Mouse (Mus musculus): ENCODE data around the gene Plekhh2. TPM values are rescaled to one million over a fixed set of nuclear protein-coding genes. Genes with fewer than 3 reads are reported as not detected.
A peak's percentile ranks its signal among the peaks of the same experiment; 100 is the strongest.

Gene Plekhh2
- polyA plus RNA-seq, 1 experiment from 2014 or later = 1.5 TPM

DNA sequence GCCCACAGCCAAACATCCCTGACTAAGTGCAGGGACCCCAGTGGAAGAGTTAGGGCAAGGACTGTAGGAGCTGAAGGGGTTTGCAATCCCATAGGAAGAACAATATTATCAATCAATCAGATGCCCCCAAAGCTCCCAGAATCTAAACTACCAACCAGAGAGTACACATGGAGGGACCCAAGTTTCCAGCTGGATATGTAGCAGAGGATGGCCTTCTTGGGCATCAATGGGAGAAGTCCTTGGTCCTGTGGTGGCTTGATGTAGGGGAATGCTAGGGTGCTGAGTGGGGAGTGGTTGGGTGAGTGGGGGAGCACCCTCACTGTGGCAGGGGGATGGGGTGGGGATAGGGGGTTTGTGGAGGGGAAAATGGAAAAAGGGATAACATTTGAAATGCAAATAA lies 8.4 kb downstream of the Plekhh2 start:
- ATAC-seq (ENCODE audit: low read depth) = no peak

DNA sequence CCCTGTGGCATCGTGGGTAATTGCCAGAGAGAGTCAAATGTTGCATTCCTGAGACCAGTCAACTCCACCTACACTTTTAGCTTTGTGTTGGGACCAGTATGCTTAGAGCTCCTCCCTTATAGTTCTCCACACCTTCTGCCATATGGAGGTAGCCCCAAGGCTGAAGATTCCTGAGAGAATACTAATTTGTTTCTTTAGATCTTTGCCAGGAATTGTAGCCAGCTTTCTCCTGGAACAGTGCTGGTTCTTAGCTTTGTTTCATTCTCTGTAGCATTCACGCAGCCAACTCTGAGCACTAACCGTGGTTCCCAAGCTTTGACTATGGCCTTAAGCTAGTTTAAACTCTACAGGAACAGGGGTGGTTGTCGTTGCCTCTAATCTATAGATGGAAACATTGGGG lies 17.7 kb downstream of the Plekhh2 start:
- Histone ChIP-seq H3K4me3 (no peak overlapping the region), H3K27me3 (no peaks in the 10 kb centered on the region), H3K27ac (replicated peaks) (no peak overlapping the region), H3K4me2 (no peak overlapping the region), H3K9me3 (no peaks in the 10 kb centered on the region), H3K9ac (no peak overlapping the region), H3K4me1 (replicated peaks) (peaks cover 20% of the 10 kb centered on the region), H3K36me3 (no peaks in the 10 kb centered on the region)
- no peak for ATAC-seq (ENCODE audit: low read depth)
- WGBS = 81% methylated on average over 4 of the region's 4 CpGs

More for the DNA sequence above, 8.4 kb downstream of the Plekhh2 start:
- Histone ChIP-seq H3K27me3 (no peaks in the 10 kb centered on the region), H3K9ac (no peak overlapping the region), H3K4me3 (no peak overlapping the region), H3K9me3 (no peaks in the 10 kb centered on the region), H3K27ac (replicated peaks) (no peak overlapping the region), H3K36me3 (no peaks in the 10 kb centered on the region), H3K4me2 (no peak overlapping the region), H3K4me1 (replicated peaks) (no peaks in the 10 kb centered on the region)

DNA sequence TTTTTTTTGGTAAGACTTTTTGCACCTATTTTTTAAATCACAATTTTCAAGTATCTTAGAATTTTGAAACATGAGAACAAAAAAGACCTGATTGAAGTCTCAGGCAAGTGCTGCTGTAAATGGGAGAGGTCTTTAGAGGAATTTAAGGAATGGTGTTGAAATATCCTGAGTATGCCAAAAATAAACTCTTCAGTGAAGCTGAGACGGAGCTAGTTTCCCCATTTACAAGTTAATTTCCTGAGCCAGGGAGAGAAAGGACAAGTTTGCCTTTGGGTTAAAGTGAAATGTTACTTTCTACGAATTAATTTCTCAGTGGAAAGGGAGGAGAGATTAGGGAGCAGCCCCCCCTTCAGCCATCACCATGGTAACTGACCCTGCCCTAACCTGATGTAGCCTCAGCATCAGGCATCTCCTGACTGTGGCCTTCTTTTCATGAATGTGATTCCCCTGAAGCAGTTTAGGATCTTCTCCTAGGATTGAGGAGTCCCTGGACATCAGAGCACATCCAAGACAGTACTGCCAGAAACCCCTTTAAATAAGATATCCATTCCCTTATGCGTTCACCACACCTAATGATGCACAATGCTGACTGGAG lies 18.6 kb downstream of the Plekhh2 start:
- no peak overlapping the region for H3K4me3 ChIP-seq
- H3K4me2 ChIP-seq = no peak overlapping the region
- H3K36me3 ChIP-seq = no peaks in the 10 kb centered on the region
- WGBS = 68% methylated on average over 3 of the region's 3 CpGs
- H3K9me3 ChIP-seq = no peaks in the 10 kb centered on the region
- no peak for ATAC-seq (ENCODE audit: low read depth)
- no peak overlapping the region for H3K9ac ChIP-seq
- peaks cover 20% of the 10 kb centered on the region for H3K4me1 ChIP-seq (replicated peaks)
- no peaks in the 10 kb centered on the region for H3K27me3 ChIP-seq
- no peak overlapping the region for H3K27ac ChIP-seq (replicated peaks)

DNA sequence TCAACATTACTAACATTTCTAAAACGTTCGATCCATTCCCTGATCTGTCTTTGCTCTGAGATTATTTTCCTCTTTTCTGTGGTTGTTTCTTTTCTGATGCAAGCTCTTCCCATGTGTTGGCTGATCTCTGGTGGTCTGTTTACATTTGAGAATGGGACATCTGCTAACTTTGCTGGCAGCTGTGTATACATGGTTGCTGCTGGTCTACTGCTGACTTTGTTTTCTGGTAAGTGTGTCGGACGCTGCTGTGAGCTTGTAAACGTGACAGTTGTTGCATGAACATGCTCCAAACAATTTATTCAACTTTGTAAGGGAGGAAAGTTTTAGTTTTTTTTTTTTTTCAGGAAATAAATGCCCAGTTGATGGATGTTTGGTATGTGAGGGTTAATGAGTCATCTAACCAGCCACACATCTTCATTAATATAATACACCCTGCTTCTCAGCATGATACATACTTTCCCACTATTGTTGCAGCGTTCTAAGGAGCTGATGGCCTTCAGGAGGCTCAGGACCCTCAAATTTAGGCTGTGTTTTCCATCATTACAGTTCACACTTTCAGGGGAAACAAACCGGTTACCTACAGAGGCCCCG lies 21.3 kb downstream of the Plekhh2 start:
- no peaks in the 10 kb centered on the region for H3K9me3 ChIP-seq
- peak overlapping the region; percentile 46 for H3K27ac ChIP-seq (replicated peaks)
- no peak overlapping the region for H3K4me2 ChIP-seq
- no peaks in the 10 kb centered on the region for H3K36me3 ChIP-seq
- H3K9ac ChIP-seq = no peak overlapping the region
- WGBS = 56% methylated on average over 8 of the region's 8 CpGs
- H3K27me3 ChIP-seq = no peaks in the 10 kb centered on the region
- no peak for ATAC-seq (ENCODE audit: low read depth)
- H3K4me1 ChIP-seq (replicated peaks) = peaks cover 20% of the 10 kb centered on the region
- H3K4me3 ChIP-seq = no peak overlapping the region

DNA sequence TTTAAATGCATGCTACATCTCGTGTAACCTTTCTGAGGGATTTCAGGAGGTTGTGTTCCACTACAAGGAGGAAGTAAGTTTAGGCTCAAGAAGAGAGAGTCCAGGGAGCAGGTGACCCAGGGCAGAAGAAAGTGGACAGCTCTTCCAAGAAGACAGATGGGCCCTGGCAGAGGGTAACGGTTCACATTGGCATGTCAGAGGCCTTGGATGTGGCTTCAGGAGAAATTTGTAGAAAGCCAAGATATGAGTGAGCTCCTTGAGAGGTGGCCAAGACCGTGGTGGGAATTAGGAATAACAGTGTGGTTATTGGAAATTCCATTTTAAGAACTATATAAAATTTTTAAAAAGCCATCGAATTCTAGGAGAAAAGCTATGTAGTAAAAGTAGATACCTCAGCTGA lies 22.1 kb downstream of the Plekhh2 start:
- WGBS = 87% methylated on average over 4 of the region's 4 CpGs
- H3K4me2 ChIP-seq = no peak overlapping the region
- no peak for ATAC-seq (ENCODE audit: low read depth)
- H3K4me1 ChIP-seq (replicated peaks) = peaks cover 20% of the 10 kb centered on the region
- H3K9ac ChIP-seq = no peak overlapping the region
- H3K4me3 ChIP-seq = no peak overlapping the region
- no peaks in the 10 kb centered on the region for H3K36me3 ChIP-seq
- no peak overlapping the region for H3K27ac ChIP-seq (replicated peaks)
- no peaks in the 10 kb centered on the region for H3K9me3 ChIP-seq
- no peaks in the 10 kb centered on the region for H3K27me3 ChIP-seq

DNA sequence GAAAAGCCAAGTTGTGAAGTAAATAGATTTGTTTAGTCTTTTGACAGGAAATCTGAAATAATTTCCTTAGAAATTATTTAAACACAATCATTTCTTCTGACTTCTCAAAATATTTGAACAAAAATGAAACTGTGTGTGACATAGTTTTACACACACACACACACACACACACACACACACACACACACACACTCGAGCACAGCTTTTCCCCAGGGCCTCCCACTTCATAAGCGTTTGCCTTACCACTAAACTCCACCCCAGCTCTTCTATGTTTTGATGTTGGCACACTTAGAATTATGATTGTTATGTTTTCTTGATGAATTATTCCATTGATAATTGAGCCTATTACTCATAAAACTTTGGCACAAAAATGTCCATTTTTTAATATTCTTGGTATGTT lies 22.9 kb downstream of the Plekhh2 start:
- no peak for ATAC-seq (ENCODE audit: low read depth)
- Histone ChIP-seq H3K4me1 (replicated peaks) (peaks cover 20% of the 10 kb centered on the region), H3K4me3 (no peak overlapping the region), H3K9me3 (no peaks in the 10 kb centered on the region), H3K27me3 (no peaks in the 10 kb centered on the region), H3K27ac (replicated peaks) (no peak overlapping the region), H3K36me3 (no peaks in the 10 kb centered on the region), H3K4me2 (no peak overlapping the region), H3K9ac (no peak overlapping the region)
- WGBS = 75% methylated on average over 2 of the region's 2 CpGs

DNA sequence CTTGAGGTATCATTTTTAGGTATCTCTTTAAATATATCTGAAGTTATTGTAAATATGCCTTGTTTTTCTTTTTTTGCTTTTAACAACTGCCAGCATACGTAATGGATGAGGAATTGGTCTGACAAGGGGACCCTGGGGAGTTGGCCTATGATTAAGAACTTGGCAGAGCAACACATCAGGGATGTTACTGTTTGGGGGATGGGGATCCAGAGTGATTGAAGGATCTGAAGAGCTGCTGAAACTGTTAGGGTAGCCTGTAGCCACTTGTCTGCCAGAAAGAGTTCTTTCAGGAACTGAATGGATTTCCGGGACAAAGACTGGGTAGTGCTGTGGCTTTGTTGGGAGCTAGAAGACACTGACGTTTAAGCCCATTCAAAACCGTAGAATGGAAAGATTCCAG lies 23.5 kb downstream of the Plekhh2 start:
- Histone ChIP-seq H3K4me3 (no peak overlapping the region), H3K4me2 (no peak overlapping the region), H3K27me3 (no peaks in the 10 kb centered on the region), H3K9ac (no peak overlapping the region), H3K9me3 (no peaks in the 10 kb centered on the region), H3K27ac (replicated peaks) (no peak overlapping the region), H3K4me1 (replicated peaks) (peaks cover 20% of the 10 kb centered on the region), H3K36me3 (no peaks in the 10 kb centered on the region)
- no peak for ATAC-seq (ENCODE audit: low read depth)
- 65% methylated on average over 4 of the region's 4 CpGs for WGBS

DNA sequence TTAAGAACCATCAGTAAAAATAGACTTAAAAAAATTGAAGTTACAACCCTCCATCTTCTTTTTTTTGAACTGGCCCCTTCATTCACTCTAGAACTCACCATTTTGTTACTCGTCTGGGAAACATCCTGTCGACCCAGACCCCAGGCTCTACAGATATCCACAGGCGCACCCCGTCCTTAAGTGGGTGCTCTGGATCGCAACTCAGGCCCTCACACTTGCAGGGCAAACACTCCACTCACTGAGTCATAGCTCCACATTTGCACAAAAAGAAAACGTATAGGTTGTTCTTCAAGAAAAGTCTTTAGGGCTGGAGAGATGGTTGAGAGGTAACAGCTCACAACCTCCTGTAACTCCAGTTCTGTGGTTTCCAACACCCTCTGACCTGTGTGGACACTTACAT lies 25.6 kb downstream of the Plekhh2 start:
- Histone ChIP-seq H3K27ac (replicated peaks) (no peak overlapping the region), H3K4me2 (no peak overlapping the region), H3K9me3 (no peaks in the 10 kb centered on the region), H3K36me3 (no peaks in the 10 kb centered on the region), H3K9ac (no peak overlapping the region), H3K4me1 (replicated peaks) (peaks cover 15% of the 10 kb centered on the region), H3K27me3 (no peaks in the 10 kb centered on the region), H3K4me3 (no peak overlapping the region)
- 97% methylated on average over 6 of the region's 6 CpGs for WGBS
- ATAC-seq (ENCODE audit: low read depth) = no peak

DNA sequence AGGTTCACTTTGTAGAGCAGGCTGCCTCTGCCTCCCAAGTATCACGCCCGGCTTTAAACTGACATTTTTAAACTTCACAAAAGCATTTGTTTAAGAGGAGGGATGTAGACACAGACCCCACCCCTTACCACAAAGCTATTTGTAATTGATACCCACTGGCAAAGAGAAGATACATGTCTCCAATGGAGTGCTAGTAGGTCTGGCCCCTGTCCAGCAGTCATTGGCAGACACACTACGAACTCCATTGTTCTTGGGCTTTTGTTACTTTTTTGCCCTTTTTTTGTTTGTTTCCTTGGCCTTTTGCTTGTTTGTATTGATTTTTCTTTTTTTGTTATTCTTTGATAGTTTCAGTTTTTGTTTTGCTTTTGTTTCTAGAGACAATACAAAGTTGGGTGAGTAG lies 26.3 kb downstream of the Plekhh2 start:
- Histone ChIP-seq H3K27me3 (no peaks in the 10 kb centered on the region), H3K9ac (no peak overlapping the region), H3K4me3 (no peak overlapping the region), H3K4me2 (no peak overlapping the region), H3K27ac (replicated peaks) (no peak overlapping the region), H3K36me3 (no peaks in the 10 kb centered on the region), H3K9me3 (no peaks in the 10 kb centered on the region), H3K4me1 (replicated peaks) (peaks cover 8% of the 10 kb centered on the region)
- 86% methylated on average over 3 of the region's 3 CpGs for WGBS
- ATAC-seq (ENCODE audit: low read depth) = no peak

DNA sequence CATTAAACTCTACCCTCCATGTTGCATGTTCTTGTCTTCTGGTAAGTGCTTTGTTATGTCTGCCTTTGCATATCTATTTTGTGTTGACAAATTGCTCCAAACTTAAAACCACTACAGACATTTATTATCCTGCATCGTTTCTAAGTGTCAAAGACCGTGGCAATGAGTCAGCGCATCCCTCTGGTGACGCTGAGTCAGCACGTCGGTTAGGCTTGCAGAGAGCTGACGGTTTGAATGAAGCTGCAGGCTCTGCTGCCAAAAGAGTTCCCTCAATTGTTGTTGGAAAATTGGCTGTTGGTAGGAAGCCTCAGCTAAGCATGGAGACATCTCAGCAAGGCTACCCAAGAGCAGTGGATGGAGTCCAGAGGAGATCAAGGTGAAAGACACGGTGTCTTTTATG lies 28.9 kb downstream of the Plekhh2 start:
- Histone ChIP-seq H3K4me3 (no peak overlapping the region), H3K36me3 (no peaks in the 10 kb centered on the region), H3K9me3 (no peaks in the 10 kb centered on the region), H3K4me1 (replicated peaks) (no peaks in the 10 kb centered on the region), H3K4me2 (no peak overlapping the region), H3K27ac (replicated peaks) (no peak overlapping the region), H3K9ac (no peak overlapping the region), H3K27me3 (no peaks in the 10 kb centered on the region)
- no peak for ATAC-seq (ENCODE audit: low read depth)
- WGBS = 84% methylated on average over 8 of the region's 8 CpGs

DNA sequence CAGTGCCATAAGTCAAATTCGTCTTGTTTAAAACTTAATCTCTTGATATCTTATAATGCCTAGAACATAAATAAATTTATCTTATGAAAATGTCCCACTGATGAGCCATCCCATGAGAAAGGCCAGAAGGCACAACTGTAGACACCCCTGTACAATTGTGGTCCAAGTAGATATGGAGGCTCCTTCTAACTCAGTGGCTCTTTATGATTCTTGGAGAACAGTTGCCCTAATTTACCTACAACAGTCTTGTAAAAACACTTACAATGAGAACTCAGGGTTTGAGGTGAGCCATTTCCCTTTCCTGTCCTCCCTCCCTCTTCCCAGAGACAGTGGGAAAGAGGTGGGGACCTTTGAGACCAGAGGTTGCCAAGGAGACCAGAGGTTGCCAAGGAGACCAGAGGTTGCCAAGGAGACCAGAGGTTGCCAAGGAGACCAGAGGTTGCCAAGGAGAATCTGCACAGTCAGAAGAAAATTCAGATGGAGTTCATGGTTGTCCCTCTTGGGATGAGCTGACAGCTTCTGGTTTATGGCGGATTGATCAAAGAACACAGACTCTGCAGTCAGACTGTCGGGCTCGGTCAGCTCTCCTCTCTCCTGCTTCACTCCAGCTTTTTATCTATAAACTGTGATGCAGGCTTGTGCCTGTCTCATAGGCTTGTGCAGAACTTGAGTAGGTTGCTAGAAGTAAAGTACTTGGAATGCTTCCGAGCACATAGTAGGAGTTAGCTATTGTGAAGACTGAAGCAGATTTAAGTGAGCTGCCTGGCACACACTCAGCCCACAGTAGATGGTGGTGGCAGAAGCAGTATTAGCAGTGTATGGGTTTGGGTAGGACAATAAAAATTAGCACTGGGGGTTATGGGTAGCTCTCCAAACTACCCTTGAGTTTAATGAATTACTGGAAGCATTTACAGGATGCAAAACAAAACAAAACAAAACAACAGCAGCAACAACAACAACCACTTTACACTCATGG lies 39.5 kb downstream of the Plekhh2 start:
- Histone ChIP-seq H3K4me2 (peak overlapping the region; percentile 24), H3K27ac (replicated peaks) (peak overlapping the region; percentile 80), H3K9me3 (no peaks in the 10 kb centered on the region), H3K4me3 (no peak overlapping the region), H3K27me3 (no peaks in the 10 kb centered on the region), H3K9ac (no peak overlapping the region), H3K4me1 (replicated peaks) (peaks cover 22% of the 10 kb centered on the region), H3K36me3 (no peaks in the 10 kb centered on the region)
- 41% methylated on average over 5 of the region's 5 CpGs for WGBS
- ATAC-seq (ENCODE audit: low read depth) = peak; percentile 90

DNA sequence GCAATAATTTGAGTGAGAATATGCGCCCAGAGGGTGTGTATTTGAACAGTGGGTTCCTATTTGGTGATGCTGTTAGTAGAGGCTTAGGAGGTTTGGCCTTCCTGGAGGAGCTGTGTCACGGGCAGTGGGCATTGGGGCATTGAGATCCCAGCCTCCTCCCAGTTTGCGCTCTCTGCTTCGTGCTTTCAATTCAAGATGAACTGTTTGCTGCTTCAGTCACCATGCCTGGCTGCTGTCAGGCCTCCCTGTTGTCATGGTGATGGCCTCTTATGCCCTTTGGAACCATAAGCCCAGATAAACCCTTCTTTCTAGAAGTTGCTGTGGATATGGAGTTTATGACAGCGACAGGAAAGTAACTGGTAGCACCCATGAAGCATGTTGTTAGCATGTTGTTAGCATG lies 40.5 kb downstream of the Plekhh2 start:
- no peaks in the 10 kb centered on the region for H3K9me3 ChIP-seq
- H3K4me2 ChIP-seq = no peak overlapping the region
- peak overlapping the region; percentile 80 for H3K27ac ChIP-seq (replicated peaks)
- peaks cover 22% of the 10 kb centered on the region for H3K4me1 ChIP-seq (replicated peaks)
- 34% methylated on average over 5 of the region's 5 CpGs for WGBS
- H3K4me3 ChIP-seq = no peak overlapping the region
- H3K9ac ChIP-seq = no peak overlapping the region
- no peaks in the 10 kb centered on the region for H3K27me3 ChIP-seq
- H3K36me3 ChIP-seq = no peaks in the 10 kb centered on the region
- no peak for ATAC-seq (ENCODE audit: low read depth)
